Mouse (Mus musculus) bone marrow macrophage, adult 2 months (primary cell): ENCODE measurements around the gene Bmp2k.

ENCODE experiments used
- CTCF ChIP-seq: IDR thresholded peaks from 2 replicates; pipeline ENCODE4 v1.5.1; 2012; ENCODE audit warnings: low read depth, mild to moderate bottlenecking, low read length, moderate library complexity
- POLR2A ChIP-seq: IDR thresholded peaks from 2 replicates; pipeline ENCODE4 v1.6.1; 2012; ENCODE audit warnings: mild to moderate bottlenecking, low read depth, low read length, borderline replicate concordance

DNA sequence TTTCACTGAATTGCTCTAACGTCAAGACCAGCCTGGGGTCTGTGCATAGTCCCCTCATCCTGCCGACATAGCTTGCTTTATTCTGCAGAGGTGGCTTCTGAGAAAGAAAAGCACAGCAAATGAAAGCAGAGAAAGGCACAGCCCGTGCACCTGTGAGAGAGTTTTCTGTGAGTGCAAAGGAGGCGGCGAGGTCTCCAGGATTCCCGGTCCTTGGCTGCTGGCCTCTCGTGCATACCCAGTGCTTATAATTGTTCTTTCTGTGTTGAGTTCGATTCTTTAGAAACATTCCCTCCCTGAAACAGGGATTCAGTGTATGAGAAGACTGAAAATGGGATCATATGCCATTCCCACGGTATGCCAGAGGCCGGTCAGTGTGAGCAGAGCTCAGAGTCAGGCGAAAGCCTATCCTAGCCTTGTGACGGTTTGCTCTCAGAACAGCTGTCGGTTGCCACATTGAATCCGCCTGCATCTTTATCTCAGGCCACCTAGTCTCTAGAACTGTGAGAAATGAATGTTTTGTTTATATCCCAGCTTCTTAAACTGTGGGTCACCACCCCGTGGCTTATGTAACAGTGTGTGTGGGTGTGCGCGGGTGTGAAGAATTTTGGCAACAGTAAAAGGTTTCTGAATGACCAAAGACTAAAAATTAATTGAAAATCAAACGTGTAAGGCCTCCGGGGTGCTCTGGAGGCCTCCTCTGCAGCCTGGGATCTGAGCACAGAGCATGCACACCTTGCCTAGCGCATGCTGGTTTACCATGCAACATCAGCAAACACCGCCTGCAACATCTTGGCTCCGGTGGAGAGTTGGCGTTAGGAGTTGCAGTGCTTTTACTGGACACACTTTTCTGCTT lies 6.9 kb downstream of the Bmp2k start:
- no peak for TF ChIP-seq POLR2A
- TF ChIP-seq CTCF: no peak
